In genomic region chr4:29665561-29665960, GRCm38 (mm10) we compare ENCODE assay signal across 17 mouse cellular contexts.
DNase-seq lines count a peak whose midpoint lies in the region.
"Had no signal": no experiment of that assay in that cellular context is flagged by ENCODE, and none has a peak within 500 bp of the region (broad histone marks: within the 10 kb centered on the region; RNA-seq: fewer than 3 reads in every experiment).

No protein-coding gene starts in this region.

- intact Hi-C loops in left cerebral cortex, postnatal 4 days (cut with DNase I), result no loop called here

- DNase-seq in cerebellum, postnatal 10 days, result peak; percentile 54 to 67
- DNase-seq in cerebellum, adult 9-11 months, result no peak
- peak; percentile 47 to 48 for DNase-seq in cerebellum, postnatal 14 days
- no peak for DNase-seq in cerebellum, adult 11 months
- DNase-seq in cerebellum, postnatal 25 days, result peak; percentile 8 to 32
- DNase-seq in cerebellum, adult 8-10 months, result no peak
- peak; percentile 41 for DNase-seq in left cerebral cortex, postnatal 4 days
- no peak for DNase-seq in left cerebral cortex, adult 18-20 months (ENCODE audit: low spot score in 2 of 2)
- DNase-seq: adrenal gland, adult 2 months; adrenal gland, adult 8-10 months; adrenal gland, postnatal 10 days; adrenal gland, postnatal 14 days; adrenal gland, postnatal 25 days; adrenal gland, postnatal 36 days; B cell, adult 2 months; cerebellum, adult 11-12 months; cerebellum, adult 18-20 months had no signal

Comparison
In these comparisons a context has a peak if more than half of its experiments do, and no peak if none do; other contexts are left out.
1. DNase-seq: peak in cerebellum, postnatal 10 days (2 of 2), cerebellum, postnatal 14 days (2 of 2), cerebellum, postnatal 25 days (2 of 2) and left cerebral cortex, postnatal 4 days (single experiment); none in cerebellum, adult 9-11 months (single experiment), cerebellum, adult 11 months (single experiment), cerebellum, adult 8-10 months (single experiment) and left cerebral cortex, adult 18-20 months (0 of 2).